Comparison of ENCODE assay signal across 14 mouse cellular contexts in genomic region chr17:73886071-73886785, GRCm38 (mm10).
A peak's percentile ranks its signal among the peaks of the same experiment; 100 is the strongest.
DNase-seq lines count a peak whose midpoint lies in the region; ATAC-seq and TF ChIP-seq lines count a peak whose summit lies in the region.
"Had no signal": no experiment of that assay in that cellular context is flagged by ENCODE, and none has a peak within 500 bp of the region (broad histone marks: within the 10 kb centered on the region; RNA-seq: fewer than 3 reads in every experiment).

No protein-coding gene starts in this region.

- no peak overlapping the region for H3K4me2 ChIP-seq in kidney, embryonic 15.5 days
- no peak overlapping the region for H3K4me2 ChIP-seq in midbrain, embryonic 11.5 days
- H3K4me2 ChIP-seq: forebrain, embryonic 12.5 days; liver, embryonic 13.5 days had no signal

- DNase-seq in cerebellum, postnatal 25 days = peak; percentile 20 to 37
- no peak for DNase-seq in cerebellum, adult 2 months
- peak; percentile 97 for DNase-seq in kidney, adult 2 months
- DNase-seq in adrenal gland, postnatal 25 days = peak; percentile 34
- peak; percentile 88 to 94 for DNase-seq in kidney, postnatal 25 days
- no peak for DNase-seq in thymus, postnatal 36 days
- DNase-seq in midbrain, embryonic 11.5 days (ENCODE audit: low spot score, missing footprints) = no peak
- DNase-seq: cerebellum, adult 11 months; heart, adult 18-20 months; liver, embryonic 13.5 days; midbrain, embryonic 14.5 days had no signal

- H3K9me3 ChIP-seq in kidney, embryonic 15.5 days (replicated peaks) = no peaks in the 10 kb centered on the region
- no peaks in the 10 kb centered on the region for H3K9me3 ChIP-seq in midbrain, embryonic 11.5 days (ENCODE audit: control insufficient read depth, low read length)
- H3K9me3 ChIP-seq: forebrain, embryonic 12.5 days; hindbrain, embryonic 10.5 days had no signal

- H3K36me3 ChIP-seq in kidney, adult 2 months (ENCODE audit: control insufficient read depth, insufficient read depth, low read length) = no peaks in the 10 kb centered on the region; the same call in 1 of the 2 replicates
- H3K36me3 ChIP-seq in kidney, embryonic 15.5 days = no peaks in the 10 kb centered on the region
- H3K36me3 ChIP-seq in midbrain, embryonic 11.5 days (ENCODE audit: control insufficient read depth, insufficient read depth, low read length) = no peaks in the 10 kb centered on the region
- H3K36me3 ChIP-seq: forebrain, embryonic 12.5 days; hindbrain, embryonic 10.5 days; liver, embryonic 13.5 days had no signal

- TF ChIP-seq POLR2A in cerebellum, adult 2 months (IDR thresholded peaks at IDR 0.05; ENCODE audit: borderline replicate concordance, insufficient read depth, low read length) = no peak
- no peak for TF ChIP-seq POLR2A in kidney, adult 2 months (IDR thresholded peaks at IDR 0.05; ENCODE audit: low read depth, low read length)

- no peak overlapping the region for H3K9ac ChIP-seq in kidney, embryonic 15.5 days
- H3K9ac ChIP-seq in midbrain, embryonic 11.5 days (ENCODE audit: low read length) = no peak overlapping the region
- H3K9ac ChIP-seq: forebrain, embryonic 12.5 days; liver, embryonic 13.5 days had no signal

- no peak overlapping the region for H3K4me3 ChIP-seq in cerebellum, adult 2 months (replicated peaks; ENCODE audit: insufficient read depth, low read depth, low read length)
- H3K4me3 ChIP-seq in kidney, adult 2 months (ENCODE audit: insufficient read depth, low read depth, low read length) = no peak overlapping the region
- no peak overlapping the region for H3K4me3 ChIP-seq in kidney, embryonic 15.5 days (replicated peaks)
- H3K4me3 ChIP-seq in midbrain, embryonic 11.5 days (ENCODE audit: low read depth, low read length) = no peak overlapping the region
- H3K4me3 ChIP-seq: forebrain, embryonic 12.5 days; hindbrain, embryonic 10.5 days; liver, embryonic 13.5 days had no signal

- H3K27ac ChIP-seq in cerebellum, adult 2 months (ENCODE audit: insufficient read depth, low read length) = no peak overlapping the region
- no peak overlapping the region for H3K27ac ChIP-seq in kidney, adult 2 months (ENCODE audit: insufficient read depth, low read depth, low read length)
- no peak overlapping the region for H3K27ac ChIP-seq in kidney, embryonic 15.5 days
- no peak overlapping the region for H3K27ac ChIP-seq in midbrain, embryonic 11.5 days (ENCODE audit: low read depth, low read length)
- H3K27ac ChIP-seq: forebrain, embryonic 12.5 days; hindbrain, embryonic 10.5 days; liver, embryonic 13.5 days had no signal

- no peaks in the 10 kb centered on the region for H3K27me3 ChIP-seq in cerebellum, adult 2 months (ENCODE audit: control insufficient read depth, insufficient read depth, low read length)
- H3K27me3 ChIP-seq in kidney, adult 2 months (replicated peaks; ENCODE audit: control insufficient read depth, insufficient read depth, low read length) = no peaks in the 10 kb centered on the region
- no peaks in the 10 kb centered on the region for H3K27me3 ChIP-seq in kidney, embryonic 15.5 days
- H3K27me3 ChIP-seq in midbrain, embryonic 11.5 days (ENCODE audit: control insufficient read depth, insufficient read depth, low read length) = no peaks in the 10 kb centered on the region
- H3K27me3 ChIP-seq: forebrain, embryonic 12.5 days; liver, embryonic 13.5 days had no signal

- no peaks in the 10 kb centered on the region for H3K4me1 ChIP-seq in cerebellum, adult 2 months (ENCODE audit: control insufficient read depth, insufficient read depth, low read length)
- no peaks in the 10 kb centered on the region for H3K4me1 ChIP-seq in kidney, adult 2 months (ENCODE audit: control insufficient read depth, insufficient read depth, low read length)
- no peaks in the 10 kb centered on the region for H3K4me1 ChIP-seq in kidney, embryonic 15.5 days
- H3K4me1 ChIP-seq in midbrain, embryonic 11.5 days (ENCODE audit: control insufficient read depth, insufficient read depth, low read length) = no peaks in the 10 kb centered on the region
- H3K4me1 ChIP-seq: forebrain, embryonic 12.5 days; hindbrain, embryonic 10.5 days had no signal

- no peak for ATAC-seq in kidney, embryonic 15.5 days (replicated peaks; ENCODE audit: low FRiP score)
- no peak for ATAC-seq in midbrain, embryonic 11.5 days (ENCODE audit: low FRiP score)

- 46% methylated on average over 25 of the region's 25 CpGs for WGBS in cerebellum, adult 2 months
- 64% methylated on average over 25 of the region's 25 CpGs for whole genome bisulfite sequencing in kidney, adult 2 months
- WGBS in kidney, embryonic 15.5 days = 85% methylated on average over 25 of the region's 25 CpGs
- WGBS in midbrain, embryonic 11.5 days = 90% methylated on average over 25 of the region's 25 CpGs

- TF ChIP-seq CTCF in cerebellum, adult 2 months (IDR thresholded peaks at IDR 0.05; ENCODE audit: borderline replicate concordance, insufficient read depth, low read depth, low read length) = no peak
- TF ChIP-seq CTCF in kidney, adult 2 months (conservative IDR thresholded peaks at IDR 0.05; ENCODE audit: insufficient read depth, insufficient read length, low read depth, low read length) = no peak

Comparison
In these comparisons a context has a peak if more than half of its experiments do, and no peak if none do; other contexts are left out.
1. DNase-seq: peak in cerebellum, postnatal 25 days (2 of 2), kidney, adult 2 months (single experiment), adrenal gland, postnatal 25 days (single experiment) and kidney, postnatal 25 days (2 of 2); none in cerebellum, adult 2 months (0 of 2), thymus, postnatal 36 days (0 of 2) and midbrain, embryonic 11.5 days (single experiment).